Mouse (Mus musculus): ENCODE results near the gene Sorcs1. TPM values are rescaled to one million over a fixed set of nuclear protein-coding genes. Genes with fewer than 3 reads are reported as not detected.

Sorcs1 gene
- polyA plus RNA-seq, 1 experiment = 3.3 TPM

DNA sequence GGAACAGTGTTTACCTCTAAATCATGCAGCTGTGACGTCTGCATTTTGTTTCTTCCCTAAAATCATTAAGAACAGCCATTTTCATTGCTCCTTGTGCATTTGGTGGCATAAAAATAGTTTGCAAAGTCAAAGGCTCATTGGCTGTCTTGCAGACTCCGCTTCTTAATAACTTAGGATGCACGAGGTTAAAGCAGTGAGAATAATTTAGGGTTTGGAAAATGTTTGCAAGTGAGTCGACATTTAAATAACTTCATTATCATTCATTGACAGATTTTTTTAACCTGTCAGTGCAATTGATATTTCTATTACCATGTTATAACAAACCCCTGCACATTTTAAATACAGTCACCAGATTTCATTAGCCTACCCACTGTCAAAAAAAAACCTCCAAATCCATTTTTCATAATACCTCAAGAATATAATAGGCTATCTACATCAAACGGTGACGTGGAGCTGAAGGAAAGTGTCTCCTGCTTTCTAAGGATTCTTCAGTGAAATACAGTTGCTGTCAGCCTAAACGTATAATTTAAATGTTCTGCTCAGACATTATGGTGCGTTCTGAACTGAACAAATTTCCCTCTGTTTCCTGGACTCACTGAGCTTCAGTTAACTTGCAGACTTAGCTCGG is 288.4 kb downstream of the Sorcs1 start:
- H3K4me1 ChIP-seq (ENCODE audit: control insufficient read depth, insufficient read depth, low read length) = no peaks in the 10 kb centered on the region
- H3K4me3 ChIP-seq (ENCODE audit: insufficient read depth, low read length) = no peak overlapping the region
- TF ChIP-seq CTCF (IDR thresholded peaks at IDR 0.05; ENCODE audit: borderline replicate concordance, insufficient read depth, low read length) (no peak), POLR2A (IDR thresholded peaks at IDR 0.05; ENCODE audit: low read depth, low read length) (no peak)
- no peak overlapping the region for H3K27ac ChIP-seq (ENCODE audit: insufficient read depth, low read length)

DNA sequence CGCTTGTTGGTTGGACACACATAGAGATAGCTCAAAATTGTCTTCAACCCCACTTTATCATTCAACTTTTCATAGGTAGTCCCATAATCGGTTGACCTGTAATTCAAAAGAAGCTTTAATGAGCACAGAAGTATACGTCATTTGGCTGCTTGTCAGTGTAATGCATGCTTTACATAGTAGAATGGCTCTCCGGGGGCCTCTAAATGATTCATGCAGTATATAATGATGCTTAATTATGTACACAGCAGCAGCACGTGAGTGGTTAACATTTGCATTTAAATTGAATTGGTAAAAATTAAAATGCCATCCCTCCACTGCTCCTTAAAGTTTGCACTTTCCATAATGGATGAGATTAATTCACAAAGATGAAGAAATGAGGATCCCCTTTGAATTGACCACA is 299.5 kb downstream of the Sorcs1 start:
- TF ChIP-seq POLR2A (IDR thresholded peaks at IDR 0.05; ENCODE audit: low read depth, low read length) = no peak
- TF ChIP-seq CTCF (IDR thresholded peaks at IDR 0.05; ENCODE audit: borderline replicate concordance, insufficient read depth, low read length) = no peak
- Histone ChIP-seq H3K4me1 (ENCODE audit: control insufficient read depth, insufficient read depth, low read length) (no peaks in the 10 kb centered on the region), H3K27ac (ENCODE audit: insufficient read depth, low read length) (no peak overlapping the region), H3K4me3 (ENCODE audit: insufficient read depth, low read length) (no peak overlapping the region)

DNA sequence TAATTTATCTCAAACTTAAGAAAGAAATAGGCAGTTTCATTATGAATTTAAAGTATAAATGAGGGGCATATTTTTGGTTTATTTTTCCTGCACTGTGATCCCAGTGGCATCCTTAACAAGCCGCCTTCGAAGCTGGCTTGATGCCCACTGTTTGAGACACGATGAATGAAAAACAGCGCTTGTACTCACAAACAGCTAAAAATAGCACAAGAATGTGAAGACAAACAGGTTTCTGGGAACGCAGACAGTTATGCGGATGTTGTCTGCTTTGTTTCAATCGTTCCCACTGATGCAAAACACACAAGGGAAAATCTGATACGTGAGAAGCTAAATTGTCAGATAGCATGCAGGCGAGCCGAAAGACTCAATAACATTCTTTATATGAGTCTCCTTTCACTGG is 303.7 kb downstream of the Sorcs1 start:
- Histone ChIP-seq H3K27ac (ENCODE audit: insufficient read depth, low read length) (no peak overlapping the region), H3K4me3 (ENCODE audit: insufficient read depth, low read length) (no peak overlapping the region), H3K4me1 (ENCODE audit: control insufficient read depth, insufficient read depth, low read length) (no peaks in the 10 kb centered on the region)
- TF ChIP-seq POLR2A (IDR thresholded peaks at IDR 0.05; ENCODE audit: low read depth, low read length) (no peak), CTCF (IDR thresholded peaks at IDR 0.05; ENCODE audit: borderline replicate concordance, insufficient read depth, low read length) (no peak)

DNA sequence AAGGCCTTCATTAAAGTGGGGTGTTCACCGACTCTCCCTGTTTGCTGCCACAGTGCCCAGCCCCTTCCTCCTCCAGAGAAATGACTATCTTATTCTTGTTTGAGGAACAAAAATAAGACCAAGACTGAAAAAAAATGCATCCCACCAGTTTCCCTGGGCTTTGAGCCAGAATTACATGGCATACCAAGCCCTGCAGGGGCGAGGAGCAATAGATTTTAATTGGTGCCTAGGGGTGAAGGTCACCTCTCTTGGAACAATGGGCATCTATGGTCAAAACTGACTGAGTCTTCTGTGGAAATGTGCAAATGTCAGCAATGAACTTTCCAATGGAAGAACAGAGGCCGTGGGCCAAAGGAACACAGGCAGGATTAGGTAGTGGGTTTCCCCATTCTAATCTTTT is 312.0 kb downstream of the Sorcs1 start:
- Histone ChIP-seq H3K4me1 (ENCODE audit: control insufficient read depth, insufficient read depth, low read length) (no peaks in the 10 kb centered on the region), H3K27ac (ENCODE audit: insufficient read depth, low read length) (no peak overlapping the region), H3K4me3 (ENCODE audit: insufficient read depth, low read length) (no peak overlapping the region)
- TF ChIP-seq POLR2A (IDR thresholded peaks at IDR 0.05; ENCODE audit: low read depth, low read length) (no peak), CTCF (IDR thresholded peaks at IDR 0.05; ENCODE audit: borderline replicate concordance, insufficient read depth, low read length) (no peak)

DNA sequence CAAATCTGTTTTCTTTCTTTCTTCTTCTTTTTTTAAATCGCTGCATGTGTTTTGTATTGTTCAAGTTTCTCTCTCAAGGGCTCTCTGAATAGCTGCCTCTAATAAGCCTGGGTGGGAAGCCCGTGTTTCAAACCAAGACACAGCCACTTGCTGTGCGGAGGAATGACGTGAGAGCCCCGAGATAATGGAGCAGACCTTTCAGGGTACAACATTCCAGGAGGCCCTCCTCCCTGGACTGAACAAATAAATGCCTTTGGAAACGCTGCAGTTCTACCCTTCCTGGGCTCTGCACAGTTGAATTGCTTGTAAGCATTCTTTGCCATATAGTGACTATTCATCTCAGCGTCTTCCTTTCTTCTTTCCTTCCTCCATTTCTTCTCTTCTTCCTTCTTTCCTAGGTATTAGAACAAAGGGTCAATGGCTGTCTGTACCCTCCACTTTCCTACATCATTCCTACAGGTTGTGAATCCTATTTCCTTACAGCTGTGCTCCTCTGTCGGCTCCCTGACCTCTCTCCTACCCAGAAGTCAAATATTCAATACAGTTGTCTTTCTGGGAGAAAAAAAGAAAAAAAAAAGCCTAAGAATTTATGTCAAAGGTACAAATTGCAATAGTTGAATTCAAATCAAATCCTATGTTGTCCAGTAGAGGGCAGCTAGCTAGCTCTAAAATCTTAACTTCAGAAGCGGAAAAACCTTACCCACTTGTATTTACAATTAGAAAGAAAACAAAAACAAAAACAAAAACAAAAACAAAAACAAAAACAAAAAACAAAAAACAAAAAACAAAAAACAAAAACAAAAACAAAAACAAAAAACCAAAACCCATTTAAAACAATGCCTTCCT is 315.6 kb downstream of the Sorcs1 start:
- no peak overlapping the region for H3K27ac ChIP-seq (ENCODE audit: insufficient read depth, low read length)
- TF ChIP-seq POLR2A (IDR thresholded peaks at IDR 0.05; ENCODE audit: low read depth, low read length) (no peak), CTCF (IDR thresholded peaks at IDR 0.05; ENCODE audit: borderline replicate concordance, insufficient read depth, low read length) (no peak)
- H3K4me3 ChIP-seq (ENCODE audit: insufficient read depth, low read length) = no peak overlapping the region
- no peaks in the 10 kb centered on the region for H3K4me1 ChIP-seq (ENCODE audit: control insufficient read depth, insufficient read depth, low read length)

DNA sequence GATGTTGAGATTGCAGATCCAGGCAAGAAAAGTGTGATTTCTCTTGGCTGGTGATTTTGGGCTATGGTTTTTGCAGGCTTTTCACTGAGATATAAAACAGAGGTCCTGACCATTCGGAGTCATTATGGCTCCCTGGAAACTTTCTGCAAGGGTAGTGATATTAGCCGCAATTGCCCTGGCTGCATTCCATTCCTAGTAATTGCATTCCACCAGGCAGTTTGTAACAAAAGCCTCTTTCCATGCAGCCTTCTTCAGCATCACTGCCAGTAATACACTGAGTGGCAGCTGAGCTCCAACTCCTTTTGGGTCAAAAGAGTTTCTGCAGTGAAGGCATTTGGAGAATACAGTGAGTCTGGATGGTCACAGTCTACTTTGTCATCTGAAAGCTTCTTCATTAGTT is 319.9 kb downstream of the Sorcs1 start:
- Histone ChIP-seq H3K4me1 (ENCODE audit: control insufficient read depth, insufficient read depth, low read length) (no peaks in the 10 kb centered on the region), H3K27ac (ENCODE audit: insufficient read depth, low read length) (no peak overlapping the region), H3K4me3 (ENCODE audit: insufficient read depth, low read length) (no peak overlapping the region)
- TF ChIP-seq CTCF (IDR thresholded peaks at IDR 0.05; ENCODE audit: borderline replicate concordance, insufficient read depth, low read length) = no peak
- no peak for TF ChIP-seq POLR2A (IDR thresholded peaks at IDR 0.05; ENCODE audit: low read depth, low read length)

DNA sequence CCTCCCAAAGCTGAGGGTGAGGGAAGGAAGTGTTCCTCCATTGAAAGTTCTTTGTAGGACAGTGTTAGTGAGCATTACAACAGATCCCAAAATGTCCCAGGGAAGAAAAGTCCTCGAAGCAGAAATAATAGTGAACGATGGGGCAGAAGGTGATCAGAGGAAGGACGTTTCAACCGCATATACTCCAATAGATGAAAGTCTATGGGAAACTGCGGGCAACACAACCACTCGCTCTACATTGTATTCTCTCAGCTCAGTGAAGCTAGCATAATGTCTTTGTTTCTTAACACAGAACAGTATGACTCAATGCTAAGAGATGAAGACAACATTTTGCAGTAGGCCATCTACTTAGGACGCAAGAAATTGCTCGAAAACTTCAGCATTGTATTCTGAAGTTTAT is 339.2 kb downstream of the Sorcs1 start:
- Histone ChIP-seq H3K4me3 (ENCODE audit: insufficient read depth, low read length) (no peak overlapping the region), H3K4me1 (ENCODE audit: control insufficient read depth, insufficient read depth, low read length) (no peaks in the 10 kb centered on the region), H3K27ac (ENCODE audit: insufficient read depth, low read length) (no peak overlapping the region)
- TF ChIP-seq CTCF (IDR thresholded peaks at IDR 0.05; ENCODE audit: borderline replicate concordance, insufficient read depth, low read length) (no peak), POLR2A (IDR thresholded peaks at IDR 0.05; ENCODE audit: low read depth, low read length) (no peak)

DNA sequence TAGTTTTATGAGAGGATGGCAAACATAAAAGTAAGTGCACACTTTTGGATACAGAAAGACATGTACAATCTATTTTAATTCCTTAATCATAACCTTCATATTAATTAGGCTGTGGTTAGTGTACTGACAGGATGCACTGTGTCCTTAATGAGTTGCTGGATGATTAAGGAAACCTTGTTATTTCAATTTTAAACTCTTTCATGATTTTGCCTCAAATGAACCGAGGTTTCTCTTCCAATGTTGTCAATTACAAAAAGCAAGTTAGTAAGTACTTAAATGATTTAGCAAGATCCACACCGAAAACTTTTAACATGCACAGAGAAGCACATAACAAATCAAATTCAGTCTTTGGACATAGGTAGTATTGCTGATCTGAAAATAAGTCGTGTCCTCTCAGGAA is 341.7 kb downstream of the Sorcs1 start:
- Histone ChIP-seq H3K4me1 (ENCODE audit: control insufficient read depth, insufficient read depth, low read length) (no peaks in the 10 kb centered on the region), H3K27ac (ENCODE audit: insufficient read depth, low read length) (no peak overlapping the region)
- TF ChIP-seq CTCF (IDR thresholded peaks at IDR 0.05; ENCODE audit: borderline replicate concordance, insufficient read depth, low read length) = no peak
- no peak for TF ChIP-seq POLR2A (IDR thresholded peaks at IDR 0.05; ENCODE audit: low read depth, low read length)

DNA sequence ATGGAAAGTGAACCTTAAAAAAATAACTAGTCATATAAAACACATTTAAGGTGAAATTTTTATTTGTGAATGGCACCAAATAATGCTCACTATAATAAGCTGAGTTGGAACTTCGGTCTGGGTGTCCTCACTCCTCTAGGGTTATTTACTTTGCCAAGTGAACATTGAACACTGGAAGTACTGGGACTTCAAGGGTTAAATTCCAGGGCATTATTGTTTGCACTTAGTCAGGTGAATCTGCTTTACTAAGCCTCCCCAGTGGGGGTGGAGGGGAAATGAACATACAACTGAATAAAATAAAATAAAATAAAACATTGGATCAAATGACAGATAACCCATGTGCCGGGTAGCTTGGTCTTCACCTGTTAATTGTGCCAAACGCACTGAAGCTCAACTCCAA is 347.3 kb downstream of the Sorcs1 start:
- TF ChIP-seq POLR2A (IDR thresholded peaks at IDR 0.05; ENCODE audit: low read depth, low read length) (no peak), CTCF (IDR thresholded peaks at IDR 0.05; ENCODE audit: borderline replicate concordance, insufficient read depth, low read length) (no peak)
- Histone ChIP-seq H3K27ac (ENCODE audit: insufficient read depth, low read length) (no peak overlapping the region), H3K4me1 (ENCODE audit: control insufficient read depth, insufficient read depth, low read length) (no peaks in the 10 kb centered on the region)

More for the DNA sequence above, 341.7 kb downstream of the Sorcs1 start:
- no peak overlapping the region for H3K4me3 ChIP-seq (ENCODE audit: insufficient read depth, low read length)

DNA sequence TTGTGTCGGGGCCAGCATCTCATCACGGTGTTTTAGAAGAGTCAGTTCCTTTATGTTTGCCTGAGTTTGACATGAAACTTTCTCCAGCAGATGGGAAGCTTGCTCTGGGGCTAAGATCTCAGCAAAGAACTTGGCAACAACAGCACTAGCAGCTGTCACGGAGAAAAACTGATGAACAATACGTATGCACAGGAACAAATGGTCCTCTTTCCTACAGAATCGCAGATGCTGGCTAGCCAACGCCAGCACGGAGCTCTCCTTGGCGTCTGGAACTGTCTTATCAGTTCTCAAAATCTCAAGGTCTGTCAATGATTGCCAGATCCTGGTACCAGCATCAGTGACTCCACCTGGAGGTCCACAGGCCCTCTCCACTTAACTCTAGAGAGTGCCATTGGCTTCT is 350.6 kb downstream of the Sorcs1 start:
- Histone ChIP-seq H3K27ac (ENCODE audit: insufficient read depth, low read length) (no peak overlapping the region), H3K4me1 (ENCODE audit: control insufficient read depth, insufficient read depth, low read length) (no peaks in the 10 kb centered on the region), H3K4me3 (ENCODE audit: insufficient read depth, low read length) (no peak overlapping the region)
- TF ChIP-seq CTCF (IDR thresholded peaks at IDR 0.05; ENCODE audit: borderline replicate concordance, insufficient read depth, low read length) (no peak), POLR2A (IDR thresholded peaks at IDR 0.05; ENCODE audit: low read depth, low read length) (no peak)

More for the DNA sequence above, 347.3 kb downstream of the Sorcs1 start:
- H3K4me3 ChIP-seq (ENCODE audit: insufficient read depth, low read length) = no peak overlapping the region
